Mouse (Mus musculus): ENCODE measurements around the gene Hist1h2bf. TPM values are rescaled to one million over a fixed set of nuclear protein-coding genes. Genes with fewer than 3 reads are reported as not detected.
A peak's percentile ranks its signal among the peaks of the same experiment; 100 is the strongest.
"Not testable (repeated sequence)": the region's sequence is repeated elsewhere in the genome, so short reads cannot be mapped to it uniquely, and the experiment has no call there.

The Hist1h2bf gene
- polyA plus RNA-seq, 1 experiment from 2014 or later = 4.1 TPM

DNA sequence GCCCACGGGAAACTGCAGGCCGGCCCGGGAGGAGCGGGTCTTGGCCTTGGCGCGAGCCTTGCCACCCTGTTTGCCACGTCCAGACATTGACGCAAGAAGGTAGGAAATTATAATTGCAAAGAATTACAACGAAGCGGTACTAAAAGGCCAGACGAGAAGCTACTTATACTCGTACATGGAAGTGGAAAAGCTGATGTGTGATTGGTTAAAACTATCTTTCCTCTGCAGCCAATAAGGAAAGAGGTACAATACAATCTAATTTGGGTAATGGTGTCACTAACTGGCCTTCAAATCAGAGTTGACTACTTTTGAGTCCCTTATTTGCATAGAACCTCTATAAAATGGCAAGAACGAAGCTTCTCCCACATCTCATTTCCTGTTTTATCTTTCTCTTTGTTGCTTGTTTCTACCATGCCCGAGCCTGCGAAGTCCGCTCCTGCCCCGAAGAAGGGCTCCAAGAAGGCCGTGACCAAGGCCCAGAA, 2.9 kb downstream of the Hist1h2bf start, which contains the start of the genes Hist1h2ae and Hist1h2bg:
Gene Hist1h2ae, minus strand, starts transcription at position 199 of the 482 bp plus-strand sequence.
Gene Hist1h2bg, plus strand, starts transcription at position 375 of the 482 bp plus-strand sequence.
- no peaks in the 10 kb centered on the region for H3K27me3 ChIP-seq (ENCODE audit: control insufficient read depth, insufficient read depth, low read length)
- H3K4me1 ChIP-seq (ENCODE audit: control insufficient read depth, insufficient read depth, low read length) = no peaks in the 10 kb centered on the region
- WGBS = under 1% methylated on average over 18 of the region's 18 CpGs
- peak within 1 kb of the TSS; percentile 95 for H3K27ac ChIP-seq (replicated peaks; ENCODE audit: low read depth, low read length)
- peak within 1 kb of the TSS; percentile 71 for H3K4me2 ChIP-seq (ENCODE audit: low read depth, low read length)
- peak; percentile 92 for DNase-seq (ENCODE audit: low spot score)
- ATAC-seq (replicated peaks; ENCODE audit: insufficient number of reproducible peaks, low FRiP score, low TSS enrichment, low read depth) = peak; percentile 86
- H3K9ac ChIP-seq (replicated peaks; ENCODE audit: low read length) = peak within 1 kb of the TSS; percentile 77
- no peaks in the 10 kb centered on the region for H3K9me3 ChIP-seq (replicated peaks; ENCODE audit: control insufficient read depth, low read length)
- H3K4me3 ChIP-seq (ENCODE audit: low read depth, low read length) = peak within 1 kb of the TSS; percentile 46
- H3K36me3 ChIP-seq (replicated peaks; ENCODE audit: control insufficient read depth, insufficient read depth, low read depth, low read length) = no peaks in the 10 kb centered on the region

DNA sequence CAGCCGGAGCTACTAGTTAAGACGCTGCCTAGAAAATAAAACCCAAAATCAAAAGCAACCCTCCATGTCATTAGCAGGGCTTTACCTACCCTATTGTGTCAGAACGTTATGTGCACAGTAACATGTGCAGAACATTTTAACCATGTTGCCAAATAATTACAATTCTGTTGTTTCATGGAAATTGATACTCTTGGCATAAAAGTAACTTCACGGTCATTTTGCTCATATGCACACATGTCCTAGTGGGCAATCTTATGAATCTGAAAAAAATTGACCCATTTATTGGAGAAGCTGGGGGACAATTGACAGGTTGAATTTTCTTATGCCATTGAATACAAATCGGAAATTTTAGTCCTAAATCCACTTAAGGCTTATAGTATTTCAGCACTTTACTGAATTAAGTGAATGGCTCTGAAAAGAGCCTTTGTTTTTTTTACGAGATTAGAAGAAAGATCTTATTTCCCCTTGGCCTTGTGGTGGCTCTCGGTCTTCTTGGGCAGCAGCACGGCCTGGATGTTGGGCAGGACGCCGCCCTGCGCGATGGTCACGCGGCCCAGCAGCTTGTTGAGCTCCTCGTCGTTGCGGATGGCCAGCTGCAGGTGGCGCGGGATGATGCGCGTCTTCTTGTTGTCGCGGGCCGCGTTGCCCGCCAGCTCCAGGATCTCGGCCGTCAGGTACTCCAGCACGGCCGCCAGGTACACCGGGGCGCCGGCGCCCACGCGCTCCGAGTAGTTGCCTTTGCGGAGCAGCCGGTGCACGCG, 3.6 kb downstream of the Hist1h2bf start:
- 1% methylated on average over 19 of the region's 41 CpGs for WGBS
- peak overlapping the region; percentile 93 for H3K27ac ChIP-seq (replicated peaks; ENCODE audit: low read depth, low read length)
- H3K9ac ChIP-seq (replicated peaks; ENCODE audit: low read length) = peak overlapping the region; percentile 51
- peak; percentile 69 for DNase-seq (ENCODE audit: low spot score)
- H3K36me3 ChIP-seq (replicated peaks; ENCODE audit: control insufficient read depth, insufficient read depth, low read depth, low read length); H3K9me3 ChIP-seq (replicated peaks; ENCODE audit: control insufficient read depth, low read length); H3K4me1 ChIP-seq (ENCODE audit: control insufficient read depth, insufficient read depth, low read length); H3K27me3 ChIP-seq (ENCODE audit: control insufficient read depth, insufficient read depth, low read length); ATAC-seq (replicated peaks; ENCODE audit: insufficient number of reproducible peaks, low FRiP score, low TSS enrichment, low read depth): not testable (repeated sequence)
- peak overlapping the region; percentile 39 for H3K4me2 ChIP-seq (ENCODE audit: low read depth, low read length)
- peak overlapping the region; percentile 32 for H3K4me3 ChIP-seq (ENCODE audit: low read depth, low read length)

DNA sequence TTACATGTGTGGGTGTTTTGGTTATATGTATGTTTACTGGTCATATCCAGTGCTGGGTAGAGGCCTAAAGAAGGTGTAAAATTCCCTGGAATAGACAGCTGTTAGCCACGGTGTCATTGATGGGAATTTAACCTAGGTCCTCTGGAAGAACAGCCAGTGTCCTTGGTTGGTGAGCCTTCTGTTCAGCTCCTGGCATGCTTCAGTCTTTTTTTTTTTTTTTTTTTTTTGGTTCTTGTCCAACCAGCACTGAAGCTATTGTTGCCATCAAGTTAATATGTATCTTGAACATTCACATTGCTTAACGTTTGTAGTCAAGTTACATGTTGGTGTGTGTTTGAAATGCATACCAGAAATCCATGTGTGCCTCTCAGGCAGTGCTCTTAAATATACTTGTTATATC, 9.5 kb downstream of the Hist1h2bf start:
- no peaks in the 10 kb centered on the region for H3K27me3 ChIP-seq (ENCODE audit: control insufficient read depth, insufficient read depth, low read length)
- no peaks in the 10 kb centered on the region for H3K4me1 ChIP-seq (ENCODE audit: control insufficient read depth, insufficient read depth, low read length)
- ATAC-seq (replicated peaks; ENCODE audit: insufficient number of reproducible peaks, low FRiP score, low TSS enrichment, low read depth) = no peak
- H3K9me3 ChIP-seq (replicated peaks; ENCODE audit: control insufficient read depth, low read length) = no peaks in the 10 kb centered on the region
- no peak overlapping the region for H3K4me3 ChIP-seq (ENCODE audit: low read depth, low read length)
- no peaks in the 10 kb centered on the region for H3K36me3 ChIP-seq (replicated peaks; ENCODE audit: control insufficient read depth, insufficient read depth, low read depth, low read length)
- no peak overlapping the region for H3K27ac ChIP-seq (replicated peaks; ENCODE audit: low read depth, low read length)
- WGBS = 85% methylated on average over 2 of the region's 2 CpGs
- H3K4me2 ChIP-seq (ENCODE audit: low read depth, low read length) = no peak overlapping the region
- no peak overlapping the region for H3K9ac ChIP-seq (replicated peaks; ENCODE audit: low read length)
- no peak for DNase-seq (ENCODE audit: low spot score)

DNA sequence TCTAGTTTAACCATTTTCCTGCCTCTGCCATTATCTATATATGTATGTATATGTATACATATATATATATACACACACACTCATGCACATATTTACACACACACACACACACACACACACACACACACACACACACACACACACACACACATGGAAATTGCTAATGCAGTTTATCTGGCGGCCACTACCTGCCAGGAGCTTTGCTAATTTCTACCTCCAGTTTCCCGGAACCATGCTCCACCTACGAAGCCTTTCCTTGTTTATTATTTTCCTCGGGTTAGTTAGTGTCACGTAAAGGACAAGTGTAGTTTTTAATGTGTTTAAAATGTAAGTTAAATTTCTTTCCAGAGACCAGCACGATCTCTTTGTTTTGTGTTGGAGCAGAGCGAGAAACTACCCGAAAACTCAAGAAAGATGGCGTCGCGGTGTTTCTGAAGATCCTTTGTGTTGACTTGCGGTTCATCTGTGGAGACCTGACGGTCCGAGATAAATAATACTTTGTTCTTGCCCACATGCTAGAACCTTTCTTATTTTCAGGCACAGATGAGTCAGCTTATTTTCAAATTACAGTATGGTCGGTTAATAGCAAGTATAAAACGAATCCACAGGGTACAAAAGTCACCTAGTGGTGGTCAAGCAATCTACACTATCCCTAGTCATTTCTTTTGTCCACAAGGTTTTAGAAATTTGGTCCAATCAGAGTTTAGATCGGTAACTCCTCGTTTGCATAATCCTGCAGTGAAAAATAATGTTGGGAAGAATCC, 11.1 kb downstream of the Hist1h2bf start:
- Histone ChIP-seq H3K27ac (replicated peaks; ENCODE audit: low read depth, low read length) (peak overlapping the region; percentile 95), H3K4me3 (ENCODE audit: low read depth, low read length) (peak overlapping the region; percentile 30), H3K36me3 (replicated peaks; ENCODE audit: control insufficient read depth, insufficient read depth, low read depth, low read length) (no peaks in the 10 kb centered on the region), H3K27me3 (ENCODE audit: control insufficient read depth, insufficient read depth, low read length) (no peaks in the 10 kb centered on the region), H3K4me2 (ENCODE audit: low read depth, low read length) (peak overlapping the region; percentile 62), H3K9me3 (replicated peaks; ENCODE audit: control insufficient read depth, low read length) (no peaks in the 10 kb centered on the region), H3K4me1 (ENCODE audit: control insufficient read depth, insufficient read depth, low read length) (no peaks in the 10 kb centered on the region), H3K9ac (replicated peaks; ENCODE audit: low read length) (peak overlapping the region; percentile 67)
- peak; percentile 82 for DNase-seq (ENCODE audit: low spot score)
- WGBS = 4% methylated on average over 18 of the region's 18 CpGs
- ATAC-seq (replicated peaks; ENCODE audit: insufficient number of reproducible peaks, low FRiP score, low TSS enrichment, low read depth) = peak; percentile 41; the same call in 1 of the 2 replicates

DNA sequence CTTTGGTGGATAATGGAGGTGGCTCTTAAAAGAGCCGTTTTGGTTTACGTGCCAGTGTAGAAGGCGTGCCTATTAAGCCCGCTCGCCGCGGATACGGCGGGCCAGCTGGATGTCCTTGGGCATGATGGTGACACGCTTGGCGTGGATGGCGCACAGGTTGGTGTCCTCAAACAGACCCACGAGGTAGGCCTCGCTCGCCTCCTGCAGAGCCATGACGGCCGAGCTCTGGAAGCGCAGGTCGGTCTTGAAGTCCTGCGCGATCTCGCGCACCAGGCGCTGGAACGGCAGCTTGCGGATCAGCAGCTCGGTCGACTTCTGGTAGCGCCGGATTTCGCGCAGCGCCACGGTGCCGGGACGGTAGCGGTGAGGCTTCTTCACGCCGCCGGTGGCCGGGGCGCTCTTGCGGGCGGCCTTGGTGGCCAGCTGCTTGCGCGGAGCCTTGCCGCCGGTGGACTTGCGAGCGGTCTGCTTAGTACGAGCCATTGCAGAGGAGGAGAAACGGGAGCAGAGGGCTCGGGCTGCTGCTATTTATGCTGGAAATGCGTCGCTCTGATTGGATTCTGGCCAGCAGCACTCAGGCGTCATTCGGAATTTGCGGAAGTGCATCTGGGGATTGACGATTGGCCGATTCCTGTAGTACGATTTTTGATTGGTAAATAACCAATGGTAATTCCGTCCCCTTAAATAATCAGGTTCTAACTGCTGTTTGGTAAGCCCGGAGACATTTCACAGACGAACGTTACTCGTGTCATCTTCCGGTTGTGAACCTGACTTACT, 11.9 kb downstream of the Hist1h2bf start, which contains the start of gene Hist1h3e:
Gene Hist1h3e, minus strand, starts transcription at position 487 of the 777 bp plus-strand sequence.
- under 1% methylated on average over 33 of the region's 67 CpGs for WGBS
- Histone ChIP-seq H3K4me3 (ENCODE audit: low read depth, low read length) (peak within 1 kb of the TSS; percentile 30), H3K4me2 (ENCODE audit: low read depth, low read length) (peak within 1 kb of the TSS; percentile 62), H3K27ac (replicated peaks; ENCODE audit: low read depth, low read length) (peak within 1 kb of the TSS; percentile 95), H3K9ac (replicated peaks; ENCODE audit: low read length) (peak within 1 kb of the TSS; percentile 67)
- H3K27me3 ChIP-seq (ENCODE audit: control insufficient read depth, insufficient read depth, low read length); H3K4me1 ChIP-seq (ENCODE audit: control insufficient read depth, insufficient read depth, low read length); H3K36me3 ChIP-seq (replicated peaks; ENCODE audit: control insufficient read depth, insufficient read depth, low read depth, low read length); H3K9me3 ChIP-seq (replicated peaks; ENCODE audit: control insufficient read depth, low read length): not testable (repeated sequence)
- peak; percentile 97 for ATAC-seq (replicated peaks; ENCODE audit: insufficient number of reproducible peaks, low FRiP score, low TSS enrichment, low read depth)
- DNase-seq (ENCODE audit: low spot score) = peak; percentile 97

DNA sequence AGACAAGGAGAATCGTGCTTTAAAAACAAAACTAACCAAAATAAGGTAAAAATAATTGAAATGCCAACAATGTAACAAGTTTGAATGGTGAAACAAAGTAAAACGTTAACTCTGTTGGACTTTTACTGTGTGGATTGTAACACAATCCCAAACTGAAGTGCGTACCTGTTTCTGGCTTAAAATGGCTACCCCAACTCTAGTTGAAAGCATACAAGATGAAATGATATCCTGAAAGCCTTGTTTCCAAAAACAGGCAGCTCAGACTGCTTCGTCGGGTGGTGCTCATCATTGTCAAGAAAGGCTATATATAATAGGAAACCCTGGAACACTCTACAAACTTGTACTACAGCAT, 12.5 kb downstream of the Hist1h2bf start:
- not testable (repeated sequence) for H3K36me3 ChIP-seq (replicated peaks; ENCODE audit: control insufficient read depth, insufficient read depth, low read depth, low read length); H3K27me3 ChIP-seq (ENCODE audit: control insufficient read depth, insufficient read depth, low read length); H3K4me2 ChIP-seq (ENCODE audit: low read depth, low read length); H3K9me3 ChIP-seq (replicated peaks; ENCODE audit: control insufficient read depth, low read length); DNase-seq (ENCODE audit: low spot score); ATAC-seq (replicated peaks; ENCODE audit: insufficient number of reproducible peaks, low FRiP score, low TSS enrichment, low read depth); H3K4me1 ChIP-seq (ENCODE audit: control insufficient read depth, insufficient read depth, low read length)
- WGBS = 0% methylated on average over 2 of the region's 5 CpGs
- peak overlapping the region; percentile 30 for H3K4me3 ChIP-seq (ENCODE audit: low read depth, low read length)
- H3K27ac ChIP-seq (replicated peaks; ENCODE audit: low read depth, low read length) = peak overlapping the region; percentile 76
- H3K9ac ChIP-seq (replicated peaks; ENCODE audit: low read length) = peak overlapping the region; percentile 52

DNA sequence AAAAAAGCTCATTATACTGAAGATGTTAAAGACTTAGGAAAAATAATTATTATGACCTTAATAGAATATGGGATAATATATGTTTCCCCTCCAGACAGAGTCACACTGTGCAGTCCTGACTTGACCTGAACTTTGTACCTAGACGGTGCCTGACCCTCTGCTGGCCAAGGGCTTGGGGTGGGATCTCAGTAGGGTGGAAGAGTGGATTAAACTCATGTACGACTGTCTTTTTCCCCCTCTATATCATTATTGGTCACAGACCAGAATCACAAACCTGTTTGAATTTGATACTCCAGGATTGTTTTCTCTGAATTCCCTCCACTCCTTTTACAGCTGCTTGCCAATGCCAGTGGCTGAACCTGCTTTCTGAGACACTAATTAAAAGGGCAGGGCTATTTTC, 13.3 kb downstream of the Hist1h2bf start:
- WGBS = 20% methylated on average over 2 of the region's 2 CpGs
- H3K9ac ChIP-seq (replicated peaks; ENCODE audit: low read length) = not testable (repeated sequence)

More for the DNA sequence above, 13.3 kb downstream of the Hist1h2bf start:
- H3K9me3 ChIP-seq (replicated peaks; ENCODE audit: control insufficient read depth, low read length); DNase-seq (ENCODE audit: low spot score); ATAC-seq (replicated peaks; ENCODE audit: insufficient number of reproducible peaks, low FRiP score, low TSS enrichment, low read depth); H3K27ac ChIP-seq (replicated peaks; ENCODE audit: low read depth, low read length); H3K27me3 ChIP-seq (ENCODE audit: control insufficient read depth, insufficient read depth, low read length); H3K36me3 ChIP-seq (replicated peaks; ENCODE audit: control insufficient read depth, insufficient read depth, low read depth, low read length); H3K4me3 ChIP-seq (ENCODE audit: low read depth, low read length); H3K4me1 ChIP-seq (ENCODE audit: control insufficient read depth, insufficient read depth, low read length); H3K4me2 ChIP-seq (ENCODE audit: low read depth, low read length): not testable (repeated sequence)

Data from embryonic facial prominence, embryonic 11.5 days (tissue).